8 mouse cellular contexts compared by ENCODE assay signal in genomic region chr4:133057389-133058122, GRCm38 (mm10). TPM values are rescaled to one million over a fixed set of nuclear protein-coding genes. Genes with fewer than 3 reads are reported as not detected.
DNase-seq lines count a peak whose midpoint lies in the region; ATAC-seq and TF ChIP-seq lines count a peak whose summit lies in the region.

No protein-coding gene starts in this region.

- peak overlapping the region; percentile 54 for H3K4me2 ChIP-seq in heart, embryonic 14.5 days (ENCODE audit: low read length)

- H3K4me1 ChIP-seq in lung, adult 2 months (ENCODE audit: control insufficient read depth, insufficient read depth, low read length) = peaks cover 21% of the 10 kb centered on the region
- H3K4me1 ChIP-seq in heart, embryonic 14.5 days (ENCODE audit: control insufficient read depth in 2 of 2, insufficient read depth in 2 of 2, low read length in 2 of 2) = peaks cover 34 to 77% of the 10 kb centered on the region in 2 experiments
- peaks cover 95% of the 10 kb centered on the region for H3K4me1 ChIP-seq in megakaryocyte, embryonic 14.5 days

- no peak for TF ChIP-seq POLR2A in lung, adult 2 months (IDR thresholded peaks at IDR 0.05; ENCODE audit: borderline replicate concordance, extremely low read depth, low read depth, low read length)

- WGBS in lung, adult 2 months = 11% methylated on average over 7 of the region's 7 CpGs
- WGBS in heart, embryonic 14.5 days = 30% methylated on average over 7 of the region's 7 CpGs

- TF ChIP-seq CTCF in lung, adult 2 months (IDR thresholded peaks at IDR 0.05; ENCODE audit: insufficient read depth, low read length) = no peak

- H3K4me3 ChIP-seq in lung, adult 2 months (replicated peaks; ENCODE audit: extremely low read depth, low read depth, low read length) = no peak overlapping the region
- no peak overlapping the region for H3K4me3 ChIP-seq in heart, embryonic 14.5 days (ENCODE audit: control insufficient read depth in 1 of 2, insufficient read depth in 1 of 2, low read depth in 1 of 2, low read length in 2 of 2)
- H3K4me3 ChIP-seq in megakaryocyte, embryonic 14.5 days (replicated peaks) = peak overlapping the region; percentile 90

- peak; percentile 35; the same call in 1 of the 2 replicates for ATAC-seq in heart, embryonic 14.5 days (ENCODE audit: insufficient number of reproducible peaks, insufficient read depth, low FRiP score, low read depth)

- no peaks in the 10 kb centered on the region for H3K9me3 ChIP-seq in heart, embryonic 14.5 days (ENCODE audit: control insufficient read depth, low read length)
- no peaks in the 10 kb centered on the region for H3K9me3 ChIP-seq in megakaryocyte, embryonic 14.5 days

- no peaks in the 10 kb centered on the region for H3K27me3 ChIP-seq in heart, embryonic 14.5 days (ENCODE audit: control insufficient read depth, insufficient read depth, low read length)
- no peaks in the 10 kb centered on the region for H3K27me3 ChIP-seq in megakaryocyte, embryonic 14.5 days (replicated peaks)

- peak overlapping the region; percentile 46; the same call in 1 of the 2 replicates for H3K9ac ChIP-seq in heart, embryonic 14.5 days (ENCODE audit: low read length)

- H3K36me3 ChIP-seq in heart, embryonic 14.5 days (ENCODE audit: control insufficient read depth, insufficient read depth, low read length) = peaks cover 45% of the 10 kb centered on the region
- H3K36me3 ChIP-seq in megakaryocyte, embryonic 14.5 days (replicated peaks; ENCODE audit: low read length) = peaks cover 78% of the 10 kb centered on the region

- DNase-seq in lung, adult 18-20 months = peak; percentile 78 to 82
- no peak for DNase-seq in lung, adult 2 months
- peak; percentile 50 for DNase-seq in c-Kit-negative CD71-positive TER-119-positive erythroid progenitor cells, embryonic 14.5 days (ENCODE audit: low read depth, low spot score)
- DNase-seq in kidney, postnatal 10 days = peak; percentile 85
- DNase-seq in testis, postnatal 14 days (ENCODE audit: low spot score) = peak; percentile 69
- no peak for DNase-seq in frontal cortex, adult 2 months (ENCODE audit: extremely low spot score in 1 of 2, low spot score in 1 of 2)

- H3K27ac ChIP-seq in heart, embryonic 14.5 days (replicated peaks in 1 of 2; ENCODE audit: control insufficient read depth in 1 of 2, insufficient read depth in 1 of 2, low read depth in 2 of 2, low read length in 2 of 2) = peak overlapping the region; percentile 68 to 88

RNA-seq across cellular contexts. Expression of gene Ahdc1, which starts 46.5 kb away (rescaled TPM):
- 25.8 and 28.7 TPM in 2 replicates for polyA plus RNA-seq in lung, adult 2 months (2012; rRNA removed)
- polyA plus RNA-seq in heart, embryonic 14.5 days (2014; fragmentation: Nextera tagmentation; extraction: Ambion mirVana) = 7.1 and 9.0 TPM in 2 replicates
- polyA plus RNA-seq in megakaryocyte, embryonic 14.5 days (2012; ENCODE audit: insufficient read depth, low replicate concordance) = 42.4 and 114 TPM in 2 replicates
- polyA plus RNA-seq in frontal cortex, adult 2 months (2012; rRNA removed) = 28.5 and 28.6 TPM in 2 replicates

Comparison
In these comparisons a context has a peak if more than half of its experiments do, and no peak if none do; other contexts are left out.
1. DNase-seq: peak in lung, adult 18-20 months (2 of 2), c-Kit-negative CD71-positive TER-119-positive erythroid progenitor cells, embryonic 14.5 days (single experiment), kidney, postnatal 10 days (single experiment) and testis, postnatal 14 days (single experiment); none in lung, adult 2 months (single experiment) and frontal cortex, adult 2 months (0 of 2).